Mouse (Mus musculus): ENCODE data around the gene Itih4.

DNA sequence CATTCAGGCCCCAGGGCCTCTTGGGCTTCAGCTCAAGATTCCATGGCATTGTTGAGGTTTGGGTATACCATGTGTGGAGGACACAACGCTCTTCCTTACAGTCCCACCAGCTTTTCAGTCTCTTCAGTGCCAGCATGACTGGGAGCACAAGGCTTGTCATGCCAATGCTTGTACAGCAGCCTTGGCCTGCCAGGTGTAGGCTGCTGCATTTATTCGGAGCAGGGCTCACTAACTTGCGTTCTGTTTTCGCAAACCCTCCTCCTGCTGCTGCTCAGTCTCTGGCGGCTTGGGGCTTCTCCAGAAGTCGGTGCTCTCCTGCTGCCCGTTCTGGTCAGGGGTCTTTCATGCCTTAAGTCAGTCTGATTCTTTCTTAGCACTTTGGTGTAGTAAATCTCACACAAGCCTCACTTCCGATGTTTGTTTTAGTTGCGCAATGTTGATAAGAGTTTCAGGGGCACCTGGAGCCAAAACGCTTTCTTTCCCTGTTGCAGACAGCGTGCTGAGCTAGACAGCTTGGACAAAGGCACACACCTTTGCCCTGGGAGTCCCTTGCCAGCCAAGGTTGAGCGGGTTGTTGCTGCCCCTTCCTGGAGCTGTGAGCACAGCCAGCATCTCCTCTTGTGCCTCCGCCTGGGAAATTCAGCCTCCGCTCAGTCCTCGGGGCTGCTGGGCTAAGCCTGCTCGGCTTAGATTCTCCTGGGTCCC is 24.7 kb upstream of the Itih4 start:
- TF ChIP-seq CTCF (IDR thresholded peaks at IDR 0.05; ENCODE audit: borderline replicate concordance, control insufficient read depth, extremely low read depth, insufficient read depth, low read length, poor library complexity): no peak
- no peak for TF ChIP-seq POLR2A (IDR thresholded peaks at IDR 0.05; ENCODE audit: control insufficient read depth, extremely low read depth, insufficient read depth, low read length, poor library complexity)

All from thymus, adult 2 months (tissue).